Mouse (Mus musculus): ENCODE measurements around the gene Snrnp200. TPM values are rescaled to one million over a fixed set of nuclear protein-coding genes. Genes with fewer than 3 reads are reported as not detected.
"Not testable (repeated sequence)": the region's sequence is repeated elsewhere in the genome, so short reads cannot be mapped to it uniquely, and the experiment has no call there.

The Snrnp200 gene
- polyA plus RNA-seq (2015; fragmentation: Nextera tagmentation; extraction: Ambion mirVana) = 40.4 and 41.7 TPM in 2 replicates

DNA sequence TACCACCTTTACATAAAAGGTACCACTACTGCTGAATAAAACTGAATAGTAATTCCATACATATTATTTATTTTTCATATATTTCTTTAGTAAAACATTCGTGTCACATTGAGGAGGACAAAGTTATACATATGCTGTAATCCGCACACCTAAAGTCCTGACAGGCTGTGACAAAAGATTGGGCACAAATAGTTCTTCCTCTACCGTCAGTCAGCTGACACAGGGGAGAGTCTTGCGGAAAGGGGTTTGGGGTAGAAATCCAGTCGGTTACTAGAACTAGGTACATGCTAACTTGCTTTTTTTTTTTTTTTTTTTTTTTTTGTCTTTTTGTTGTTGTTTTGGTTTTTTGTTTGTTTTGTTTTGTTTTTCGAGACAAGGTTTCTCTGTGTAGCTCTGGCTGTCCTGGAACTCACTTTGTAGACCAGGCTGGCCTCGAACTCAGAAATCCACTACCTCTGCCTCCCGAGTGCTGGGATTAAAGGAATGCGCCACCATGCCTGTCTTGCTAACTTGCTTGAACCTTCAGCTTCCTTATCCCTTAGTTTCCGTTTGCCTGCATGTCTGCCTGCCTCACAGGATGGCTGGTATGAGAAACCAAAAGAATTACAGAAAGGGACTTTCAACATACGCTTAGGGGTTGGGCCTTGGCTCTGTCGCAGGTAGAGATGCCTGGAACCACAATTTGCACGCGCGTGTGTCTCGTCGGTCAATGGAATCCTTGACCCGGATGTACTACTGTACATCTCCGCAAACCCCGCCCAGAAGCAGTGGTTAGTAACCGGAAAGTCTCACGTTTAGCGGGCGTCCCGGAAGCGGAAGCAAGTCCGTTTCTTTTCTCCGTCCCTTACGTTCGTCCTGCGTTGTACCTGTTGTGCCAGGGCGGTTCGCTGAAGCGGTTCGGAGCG is at the start of gene Snrnp200, which contains the start of gene 1810024B03Rik:
TSS of gene Snrnp200 (plus strand) at position 840 of the 905 bp plus-strand sequence.
TSS of gene 1810024B03Rik (minus strand) at position 734 of the 905 bp plus-strand sequence.
- Histone ChIP-seq H3K4me3 (ENCODE audit: low read length) (peak within 1 kb of the TSS; percentile 96), H3K9me3 (replicated peaks; ENCODE audit: control insufficient read depth, low read length) (no peaks in the 10 kb centered on the region), H3K27me3 (ENCODE audit: control insufficient read depth, insufficient read depth, low read length) (no peaks in the 10 kb centered on the region), H3K4me2 (ENCODE audit: low read depth, low read length) (peak within 1 kb of the TSS; percentile 95), H3K9ac (ENCODE audit: low read length) (peak within 1 kb of the TSS; percentile 92), H3K4me1 (ENCODE audit: control insufficient read depth, insufficient read depth, low read length) (peaks cover 8% of the 10 kb centered on the region), H3K36me3 (ENCODE audit: control insufficient read depth, insufficient read depth) (peaks cover 23% of the 10 kb centered on the region), H3K27ac (ENCODE audit: low read length) (peak within 1 kb of the TSS; percentile 78)
- WGBS = 9% methylated on average over 36 of the region's 36 CpGs
- peak; percentile 99 for ATAC-seq (replicated peaks; ENCODE audit: extremely low read depth, insufficient read depth, low FRiP score)

DNA sequence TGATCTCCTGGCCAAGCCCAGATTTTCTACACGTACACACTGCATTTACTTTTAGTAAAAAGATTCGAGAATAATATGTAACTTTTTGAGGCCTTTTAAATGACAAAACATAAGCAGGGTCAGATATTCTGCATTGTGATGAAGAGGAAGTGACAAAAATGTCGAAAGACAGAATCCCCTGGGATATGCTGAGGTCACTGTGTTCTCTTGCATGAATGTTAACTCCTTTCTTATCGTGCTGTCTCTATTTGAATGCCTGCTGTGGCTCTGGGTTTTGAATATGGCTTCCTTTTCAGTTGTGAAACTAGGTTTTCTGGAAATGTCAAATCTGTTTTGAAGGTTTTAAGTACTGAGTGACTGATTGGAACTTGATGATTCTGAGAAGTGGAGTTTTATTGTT is 42.5 kb upstream of the Snrnp200 start:
- H3K4me3 ChIP-seq (ENCODE audit: low read length) = no peak overlapping the region
- no peak overlapping the region for H3K9ac ChIP-seq (ENCODE audit: low read length)
- H3K27me3 ChIP-seq (ENCODE audit: control insufficient read depth, insufficient read depth, low read length) = no peaks in the 10 kb centered on the region
- H3K9me3 ChIP-seq (replicated peaks; ENCODE audit: control insufficient read depth, low read length) = no peaks in the 10 kb centered on the region
- H3K27ac ChIP-seq (ENCODE audit: low read length) = no peak overlapping the region
- WGBS = 42% methylated on average over 4 of the region's 4 CpGs
- no peaks in the 10 kb centered on the region for H3K4me1 ChIP-seq (ENCODE audit: control insufficient read depth, insufficient read depth, low read length)
- no peak for ATAC-seq (replicated peaks; ENCODE audit: extremely low read depth, insufficient read depth, low FRiP score)
- no peak overlapping the region for H3K4me2 ChIP-seq (ENCODE audit: low read depth, low read length)
- no peaks in the 10 kb centered on the region for H3K36me3 ChIP-seq (ENCODE audit: control insufficient read depth, insufficient read depth)

DNA sequence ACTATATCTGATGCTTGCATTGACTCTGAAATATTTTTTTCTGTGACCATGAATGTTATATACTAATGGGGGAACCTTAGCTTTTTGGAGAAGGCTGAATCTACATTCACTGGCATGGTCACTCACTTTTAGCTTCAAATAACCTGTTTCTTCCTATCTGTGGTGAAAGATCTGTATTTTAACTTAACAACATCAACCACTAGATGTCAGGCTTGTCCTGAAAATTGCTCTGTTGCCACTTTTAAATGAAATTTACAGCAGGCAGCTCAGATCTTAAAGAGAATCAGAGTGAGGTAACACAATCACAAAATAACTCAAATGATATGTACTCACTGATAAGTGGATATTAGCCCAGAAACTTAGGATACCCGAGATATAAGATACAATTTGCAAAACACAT is 41.9 kb upstream of the Snrnp200 start:
- H3K9ac ChIP-seq (ENCODE audit: low read length); H3K27ac ChIP-seq (ENCODE audit: low read length); H3K4me3 ChIP-seq (ENCODE audit: low read length); H3K36me3 ChIP-seq (ENCODE audit: control insufficient read depth, insufficient read depth); H3K9me3 ChIP-seq (replicated peaks; ENCODE audit: control insufficient read depth, low read length); ATAC-seq (replicated peaks; ENCODE audit: extremely low read depth, insufficient read depth, low FRiP score); H3K4me2 ChIP-seq (ENCODE audit: low read depth, low read length); H3K4me1 ChIP-seq (ENCODE audit: control insufficient read depth, insufficient read depth, low read length); H3K27me3 ChIP-seq (ENCODE audit: control insufficient read depth, insufficient read depth, low read length): not testable (repeated sequence)
- WGBS = 0% methylated on average over 1 of the region's 1 CpGs

- peak overlapping the region; percentile 86 for H3K4me2 ChIP-seq (ENCODE audit: low read depth, low read length)
- H3K4me3 ChIP-seq (ENCODE audit: low read length) = peak overlapping the region; percentile 75
- no peaks in the 10 kb centered on the region for H3K9me3 ChIP-seq (replicated peaks; ENCODE audit: control insufficient read depth, low read length)
Measured at GRCm38 (mm10) chr2:127182598-127183381, 25.4 kb upstream of the Snrnp200 start.

GRCm38 (mm10) chr2:127189574-127189973 is 18.6 kb upstream of the Snrnp200 start:
- H3K9ac ChIP-seq (ENCODE audit: low read length) = no peak overlapping the region
- H3K27ac ChIP-seq (ENCODE audit: low read length) = no peak overlapping the region
- H3K4me3 ChIP-seq (ENCODE audit: low read length) = no peak overlapping the region
- no peaks in the 10 kb centered on the region for H3K9me3 ChIP-seq (replicated peaks; ENCODE audit: control insufficient read depth, low read length)
- no peak overlapping the region for H3K4me2 ChIP-seq (ENCODE audit: low read depth, low read length)
- no peaks in the 10 kb centered on the region; the same call in 1 of the 2 replicates for H3K27me3 ChIP-seq (ENCODE audit: control insufficient read depth, insufficient read depth, low read length)
- H3K4me1 ChIP-seq (ENCODE audit: control insufficient read depth, insufficient read depth, low read length) = no peaks in the 10 kb centered on the region
- no peaks in the 10 kb centered on the region for H3K36me3 ChIP-seq (ENCODE audit: control insufficient read depth, insufficient read depth)
- ATAC-seq (replicated peaks; ENCODE audit: extremely low read depth, insufficient read depth, low FRiP score) = no peak

More at GRCm38 (mm10) chr2:127182598-127183381, 25.4 kb upstream of the Snrnp200 start:
- Histone ChIP-seq H3K4me1 (ENCODE audit: control insufficient read depth, insufficient read depth, low read length) (no peaks in the 10 kb centered on the region), H3K27me3 (ENCODE audit: control insufficient read depth, insufficient read depth, low read length) (no peaks in the 10 kb centered on the region), H3K27ac (ENCODE audit: low read length) (peak overlapping the region; percentile 90), H3K9ac (ENCODE audit: low read length) (peak overlapping the region; percentile 88), H3K36me3 (ENCODE audit: control insufficient read depth, insufficient read depth) (no peaks in the 10 kb centered on the region)
- WGBS = 3% methylated on average over 17 of the region's 17 CpGs
- peak; percentile 100 for ATAC-seq (replicated peaks; ENCODE audit: extremely low read depth, insufficient read depth, low FRiP score)

DNA sequence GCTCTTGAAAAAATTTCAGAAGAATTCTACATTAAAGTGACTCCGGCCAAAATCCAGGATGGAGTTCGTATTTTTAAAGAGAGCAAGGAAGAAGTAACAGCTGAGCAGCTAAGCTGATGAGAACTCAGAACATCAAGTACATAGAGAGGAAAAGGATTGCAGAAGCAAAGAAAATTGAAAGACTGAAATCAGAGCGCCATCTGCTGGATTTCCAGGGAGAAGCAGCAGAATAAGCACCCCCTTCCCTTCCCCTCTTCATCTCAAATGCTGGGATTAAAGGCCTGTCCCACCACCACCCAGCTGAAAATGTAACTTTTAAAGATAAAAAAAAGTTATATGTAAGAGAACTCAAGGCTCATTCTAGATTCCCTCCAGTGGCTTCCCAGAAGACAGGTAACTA is 3.3 kb upstream of the Snrnp200 start:
- no peak overlapping the region for H3K4me2 ChIP-seq (ENCODE audit: low read depth, low read length)
- no peaks in the 10 kb centered on the region for H3K9me3 ChIP-seq (replicated peaks; ENCODE audit: control insufficient read depth, low read length)
- no peaks in the 10 kb centered on the region for H3K36me3 ChIP-seq (ENCODE audit: control insufficient read depth, insufficient read depth)
- H3K27me3 ChIP-seq (ENCODE audit: control insufficient read depth, insufficient read depth, low read length) = no peaks in the 10 kb centered on the region
- no peak for ATAC-seq (replicated peaks; ENCODE audit: extremely low read depth, insufficient read depth, low FRiP score)
- H3K4me3 ChIP-seq (ENCODE audit: low read length) = no peak overlapping the region
- H3K4me1 ChIP-seq (ENCODE audit: control insufficient read depth, insufficient read depth, low read length) = peaks cover 8% of the 10 kb centered on the region
- no peak overlapping the region for H3K9ac ChIP-seq (ENCODE audit: low read length)
- WGBS = 25% methylated on average over 3 of the region's 3 CpGs
- no peak overlapping the region for H3K27ac ChIP-seq (ENCODE audit: low read length)

DNA sequence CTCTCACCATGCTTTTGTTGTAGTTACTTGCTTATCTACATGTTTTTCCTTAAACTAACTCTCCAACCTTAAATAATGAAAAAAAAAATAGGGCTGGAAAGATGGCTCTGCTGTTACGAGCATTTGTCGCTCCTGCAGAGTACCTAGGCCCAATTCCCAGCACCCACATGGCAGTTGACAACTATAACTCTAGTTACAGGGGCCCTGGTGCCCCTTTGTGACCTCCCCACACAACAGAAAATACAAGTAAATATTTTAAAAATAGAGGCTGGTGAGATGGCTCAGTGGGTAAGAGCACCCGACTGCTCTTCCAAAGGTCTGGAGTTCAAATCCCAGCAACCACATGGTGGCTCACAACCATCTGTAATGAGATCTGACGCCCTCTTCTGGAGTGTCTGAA is 2.2 kb upstream of the Snrnp200 start:
- not testable (repeated sequence) for ATAC-seq (replicated peaks; ENCODE audit: extremely low read depth, insufficient read depth, low FRiP score); H3K27ac ChIP-seq (ENCODE audit: low read length); H3K27me3 ChIP-seq (ENCODE audit: control insufficient read depth, insufficient read depth, low read length); H3K36me3 ChIP-seq (ENCODE audit: control insufficient read depth, insufficient read depth); H3K4me3 ChIP-seq (ENCODE audit: low read length); H3K4me1 ChIP-seq (ENCODE audit: control insufficient read depth, insufficient read depth, low read length); H3K9me3 ChIP-seq (replicated peaks; ENCODE audit: control insufficient read depth, low read length); H3K4me2 ChIP-seq (ENCODE audit: low read depth, low read length); H3K9ac ChIP-seq (ENCODE audit: low read length)
- WGBS = 81% methylated on average over 4 of the region's 4 CpGs

- Histone ChIP-seq H3K27me3 (ENCODE audit: control insufficient read depth, insufficient read depth, low read length) (no peaks in the 10 kb centered on the region), H3K27ac (ENCODE audit: low read length) (no peak overlapping the region), H3K4me1 (ENCODE audit: control insufficient read depth, insufficient read depth, low read length) (peaks cover 8% of the 10 kb centered on the region), H3K4me3 (ENCODE audit: low read length) (no peak overlapping the region), H3K9me3 (replicated peaks; ENCODE audit: control insufficient read depth, low read length) (no peaks in the 10 kb centered on the region), H3K9ac (ENCODE audit: low read length) (no peak overlapping the region), H3K36me3 (ENCODE audit: control insufficient read depth, insufficient read depth) (peaks cover 15% of the 10 kb centered on the region), H3K4me2 (ENCODE audit: low read depth, low read length) (no peak overlapping the region)
- no peak for ATAC-seq (replicated peaks; ENCODE audit: extremely low read depth, insufficient read depth, low FRiP score)
- 89% methylated on average over 2 of the region's 2 CpGs for WGBS
Measured at GRCm38 (mm10) chr2:127206916-127207315, 1.3 kb upstream of the Snrnp200 start.

GRCm38 (mm10) chr2:127208452-127208769 is 225 bp downstream of the Snrnp200 start:
- no peaks in the 10 kb centered on the region for H3K27me3 ChIP-seq (ENCODE audit: control insufficient read depth, insufficient read depth, low read length)
- H3K4me2 ChIP-seq (ENCODE audit: low read depth, low read length) = peak overlapping the region; percentile 95
- ATAC-seq (replicated peaks; ENCODE audit: extremely low read depth, insufficient read depth, low FRiP score) = no peak; the same call in 1 of the 2 replicates
- peaks cover 26% of the 10 kb centered on the region for H3K36me3 ChIP-seq (ENCODE audit: control insufficient read depth, insufficient read depth)
- H3K9me3 ChIP-seq (replicated peaks; ENCODE audit: control insufficient read depth, low read length) = no peaks in the 10 kb centered on the region
- peak overlapping the region; percentile 92 for H3K9ac ChIP-seq (ENCODE audit: low read length)
- H3K4me1 ChIP-seq (ENCODE audit: control insufficient read depth, insufficient read depth, low read length) = peaks cover 8% of the 10 kb centered on the region
- under 1% methylated on average over 17 of the region's 17 CpGs for WGBS
- peak overlapping the region; percentile 96 for H3K4me3 ChIP-seq (ENCODE audit: low read length)
- H3K27ac ChIP-seq (ENCODE audit: low read length) = peak overlapping the region; percentile 78

All from heart, embryonic 16.5 days (tissue).